Mouse (Mus musculus): ENCODE measurements at regions not wholly inside any gene's neighbourhood (a gene's known extent, or its start where the extent isn't known, plus 50 kb on each side); places are given as distances from the start of the nearest gene placed in this dataset.

GRCm38 (mm10) chr1:141369447-141369846 lies 1123.5 kb downstream of the Kcnt2 start:
- Histone ChIP-seq H3K4me2 (ENCODE audit: low read depth) (no peak overlapping the region), H3K79me2 (ENCODE audit: control insufficient read depth, insufficient read depth) (no peaks in the 10 kb centered on the region), H3K4me3 (no peak overlapping the region), H3ac (ENCODE audit: control insufficient read depth, insufficient read length) (no peak overlapping the region), H3K36me3 (ENCODE audit: control insufficient read depth, insufficient read depth) (no peaks in the 10 kb centered on the region), H3K27me3 (ENCODE audit: control insufficient read depth, insufficient read depth, insufficient read length) (no peaks in the 10 kb centered on the region)
- TF ChIP-seq USF1 (IDR thresholded peaks at IDR 0.05; ENCODE audit: low read depth): no peak
- TF ChIP-seq CEBPB (IDR thresholded peaks at IDR 0.05; ENCODE audit: insufficient read depth, poor library complexity, severe bottlenecking): no peak
- TF ChIP-seq E2F4 (IDR thresholded peaks at IDR 0.05; ENCODE audit: insufficient read depth): no peak
- TF ChIP-seq MYOD1 (IDR thresholded peaks at IDR 0.05; ENCODE audit: control insufficient read depth in 1 of 3, insufficient read length in 2 of 3, low read depth in 2 of 3): no peak
- TF ChIP-seq REST (IDR thresholded peaks at IDR 0.05; ENCODE audit: insufficient read depth, insufficient read length): no peak
- no peak for TF ChIP-seq POLR2A (IDR thresholded peaks at IDR 0.05; ENCODE audit: insufficient read length, low read depth)
- TF ChIP-seq SRF (IDR thresholded peaks at IDR 0.05; ENCODE audit: control insufficient read depth, insufficient read length, low read depth): no peak
- TF ChIP-seq POLR2AphosphoS2 (IDR thresholded peaks at IDR 0.05; ENCODE audit: insufficient read length, low read depth): no peak
- no peak for TF ChIP-seq TCF3 (IDR thresholded peaks at IDR 0.05; ENCODE audit: insufficient read length, low read depth)
- TF ChIP-seq MAX (IDR thresholded peaks at IDR 0.05; ENCODE audit: low read depth): no peak
- TF ChIP-seq TCF12 (IDR thresholded peaks at IDR 0.05; ENCODE audit: insufficient read depth, poor library complexity, severe bottlenecking): no peak

GRCm38 (mm10) chr1:141375966-141376365 lies 1130.0 kb downstream of the Kcnt2 start:
- Histone ChIP-seq H3K4me3 (no peak overlapping the region), H3K79me2 (ENCODE audit: control insufficient read depth, insufficient read depth) (no peaks in the 10 kb centered on the region), H3ac (ENCODE audit: control insufficient read depth, insufficient read length) (no peak overlapping the region), H3K27me3 (ENCODE audit: control insufficient read depth, insufficient read depth, insufficient read length) (no peaks in the 10 kb centered on the region), H3K36me3 (ENCODE audit: control insufficient read depth, insufficient read depth) (no peaks in the 10 kb centered on the region), H3K4me2 (ENCODE audit: low read depth) (no peak overlapping the region)
- no peak for TF ChIP-seq MAX (IDR thresholded peaks at IDR 0.05; ENCODE audit: low read depth)
- TF ChIP-seq TCF3 (IDR thresholded peaks at IDR 0.05; ENCODE audit: insufficient read length, low read depth): no peak
- no peak for TF ChIP-seq USF1 (IDR thresholded peaks at IDR 0.05; ENCODE audit: low read depth)
- TF ChIP-seq MYOG (IDR thresholded peaks at IDR 0.05; ENCODE audit: control insufficient read depth in 1 of 3, insufficient read depth in 1 of 3, insufficient read length in 2 of 3, low read depth in 2 of 3): no peak
- no peak for TF ChIP-seq SRF (IDR thresholded peaks at IDR 0.05; ENCODE audit: control insufficient read depth, insufficient read length, low read depth)
- no peak for TF ChIP-seq REST (IDR thresholded peaks at IDR 0.05; ENCODE audit: insufficient read depth, insufficient read length)

GRCm38 (mm10) chr1:141401334-141401733 lies 1155.4 kb downstream of the Kcnt2 start:
- Histone ChIP-seq H3K79me2 (ENCODE audit: control insufficient read depth, insufficient read depth) (no peaks in the 10 kb centered on the region), H3ac (ENCODE audit: control insufficient read depth, insufficient read length) (no peak overlapping the region), H3K36me3 (ENCODE audit: control insufficient read depth, insufficient read depth) (no peaks in the 10 kb centered on the region), H3K4me3 (no peak overlapping the region), H3K4me2 (ENCODE audit: low read depth) (no peak overlapping the region), H3K27me3 (ENCODE audit: control insufficient read depth, insufficient read depth, insufficient read length) (no peaks in the 10 kb centered on the region)
- peak in 1 of 3 experiments; percentile 21 for TF ChIP-seq MYOG (IDR thresholded peaks at IDR 0.05; ENCODE audit: control insufficient read depth in 1 of 3, insufficient read depth in 1 of 3, insufficient read length in 2 of 3, low read depth in 2 of 3)
- no peak for TF ChIP-seq TCF12 (IDR thresholded peaks at IDR 0.05; ENCODE audit: insufficient read depth, poor library complexity, severe bottlenecking)

GRCm38 (mm10) chr1:141429675-141430074 lies 1183.7 kb downstream of the Kcnt2 start:
- H3K36me3 ChIP-seq (ENCODE audit: control insufficient read depth, insufficient read depth): no peaks in the 10 kb centered on the region
- H3K4me3 ChIP-seq: no peak overlapping the region
- no peaks in the 10 kb centered on the region for H3K27me3 ChIP-seq (ENCODE audit: control insufficient read depth, insufficient read depth, insufficient read length)
- TF ChIP-seq E2F4 (IDR thresholded peaks at IDR 0.05; ENCODE audit: insufficient read depth): peak; percentile 30
- no peak for TF ChIP-seq MYOD1 (IDR thresholded peaks at IDR 0.05; ENCODE audit: control insufficient read depth in 1 of 3, insufficient read length in 2 of 3, low read depth in 2 of 3)
- peak overlapping the region; percentile 48 for H3K4me2 ChIP-seq (ENCODE audit: low read depth)
- H3K79me2 ChIP-seq (ENCODE audit: control insufficient read depth, insufficient read depth): no peaks in the 10 kb centered on the region
- no peak overlapping the region for H3ac ChIP-seq (ENCODE audit: control insufficient read depth, insufficient read length)

- no peaks in the 10 kb centered on the region for H3K79me2 ChIP-seq (ENCODE audit: control insufficient read depth, insufficient read depth)
- H3K27me3 ChIP-seq (ENCODE audit: control insufficient read depth, insufficient read depth, insufficient read length): no peaks in the 10 kb centered on the region
- no peak overlapping the region for H3K4me3 ChIP-seq
- H3ac ChIP-seq (ENCODE audit: control insufficient read depth, insufficient read length): no peak overlapping the region
- peak overlapping the region; percentile 48 for H3K4me2 ChIP-seq (ENCODE audit: low read depth)
- no peaks in the 10 kb centered on the region for H3K36me3 ChIP-seq (ENCODE audit: control insufficient read depth, insufficient read depth)
- TF ChIP-seq SRF (IDR thresholded peaks at IDR 0.05; ENCODE audit: control insufficient read depth, insufficient read length, low read depth) (no peak), MAX (IDR thresholded peaks at IDR 0.05; ENCODE audit: low read depth) (no peak), MYOG (IDR thresholded peaks at IDR 0.05; ENCODE audit: control insufficient read depth in 1 of 3, insufficient read depth in 1 of 3, insufficient read length in 2 of 3, low read depth in 2 of 3) (no peak), E2F4 (IDR thresholded peaks at IDR 0.05; ENCODE audit: insufficient read depth) (no peak)
Observed at GRCm38 (mm10) chr1:141430117-141430516, 1184.2 kb downstream of the Kcnt2 start.

- Histone ChIP-seq H3K36me3 (ENCODE audit: control insufficient read depth, insufficient read depth) (no peaks in the 10 kb centered on the region), H3K79me2 (ENCODE audit: control insufficient read depth, insufficient read depth) (no peaks in the 10 kb centered on the region), H3K27me3 (ENCODE audit: control insufficient read depth, insufficient read depth, insufficient read length) (no peaks in the 10 kb centered on the region), H3K4me2 (ENCODE audit: low read depth) (no peak overlapping the region), H3ac (ENCODE audit: control insufficient read depth, insufficient read length) (no peak overlapping the region), H3K4me3 (no peak overlapping the region)
- TF ChIP-seq TCF3 (IDR thresholded peaks at IDR 0.05; ENCODE audit: insufficient read length, low read depth): no peak
- no peak for TF ChIP-seq MYOG (IDR thresholded peaks at IDR 0.05; ENCODE audit: control insufficient read depth in 1 of 3, insufficient read depth in 1 of 3, insufficient read length in 2 of 3, low read depth in 2 of 3)
- TF ChIP-seq E2F4 (IDR thresholded peaks at IDR 0.05; ENCODE audit: insufficient read depth): no peak
- TF ChIP-seq CEBPB (IDR thresholded peaks at IDR 0.05; ENCODE audit: insufficient read depth, poor library complexity, severe bottlenecking): no peak
- TF ChIP-seq MYOD1 (IDR thresholded peaks at IDR 0.05; ENCODE audit: control insufficient read depth in 1 of 3, insufficient read length in 2 of 3, low read depth in 2 of 3): no peak
- no peak for TF ChIP-seq POLR2A (IDR thresholded peaks at IDR 0.05; ENCODE audit: insufficient read length, low read depth)
- no peak for TF ChIP-seq POLR2AphosphoS2 (IDR thresholded peaks at IDR 0.05; ENCODE audit: insufficient read length, low read depth)
- no peak for TF ChIP-seq MAX (IDR thresholded peaks at IDR 0.05; ENCODE audit: low read depth)
- TF ChIP-seq TCF12 (IDR thresholded peaks at IDR 0.05; ENCODE audit: insufficient read depth, poor library complexity, severe bottlenecking): no peak
- no peak for TF ChIP-seq USF1 (IDR thresholded peaks at IDR 0.05; ENCODE audit: low read depth)
Observed at GRCm38 (mm10) chr1:141435452-141435851, 1189.5 kb downstream of the Kcnt2 start.
